Mouse (Mus musculus) C2C12 (cell line): Measurements from ENCODE around the gene Tmem253. TPM values are rescaled to one million over a fixed set of nuclear protein-coding genes. Genes with fewer than 3 reads are reported as not detected.

Experiments used
- H3K27me3 ChIP-seq: one replicate; pipeline ENCODE4 v1.6.1; 2011; ENCODE audit not compliant: control insufficient read depth, insufficient read depth, insufficient read length
- H3K36me3 ChIP-seq: one replicate; pipeline ENCODE4 v1.6.1; 2011; ENCODE audit not compliant: control insufficient read depth, insufficient read depth
- H3K4me3 ChIP-seq: one replicate; pipeline ENCODE4 v1.5.1; 2011; ENCODE audit warnings: mild to moderate bottlenecking, control low read depth; ENCODE audit not compliant: poor library complexity, insufficient read depth, severe bottlenecking
- H3K79me2 ChIP-seq: one replicate; pipeline ENCODE4 v1.6.1; 2011; ENCODE audit not compliant: control insufficient read depth, insufficient read depth
- H3K79me3 ChIP-seq: one replicate; pipeline ENCODE4 v1.6.1; 2011; ENCODE audit warnings: low read depth, control low read depth
- H3ac ChIP-seq: one replicate; pipeline ENCODE3; 2011; ENCODE audit warnings: low read depth; ENCODE audit not compliant: control insufficient read depth, insufficient read length
- CEBPB ChIP-seq: IDR thresholded peaks from one replicate; pipeline ENCODE4 v1.6.1; 2011; ENCODE audit warnings: low read depth, mild to moderate bottlenecking, control low read depth, moderate library complexity
- CTCF ChIP-seq: IDR thresholded peaks from one replicate; pipeline ENCODE4 v1.5.1; 2011; ENCODE audit not compliant: control insufficient read depth, insufficient read depth, insufficient read length
- FOSL1 ChIP-seq: IDR thresholded peaks from one replicate; pipeline ENCODE4 v1.8.0; 2011; ENCODE audit warnings: mild to moderate bottlenecking, low read length; ENCODE audit not compliant: poor library complexity, insufficient read depth, severe bottlenecking
- MAX ChIP-seq: IDR thresholded peaks from one replicate; pipeline ENCODE4 v1.6.1; 2011; ENCODE audit warnings: mild to moderate bottlenecking, control low read depth
- MYOD1 ChIP-seq: IDR thresholded peaks from one replicate; pipeline ENCODE4 v1.6.1; 2011; ENCODE audit warnings: low read depth; ENCODE audit not compliant: control insufficient read depth, insufficient read length
- MYOG ChIP-seq: IDR thresholded peaks from one replicate; pipeline ENCODE4 v1.6.1; 2011; ENCODE audit not compliant: control insufficient read depth, insufficient read length; ENCODE audit errors: extremely low read depth
- USF1 ChIP-seq: IDR thresholded peaks from one replicate; pipeline ENCODE4 v1.6.1; 2011; ENCODE audit warnings: low read depth, mild to moderate bottlenecking, control low read depth, moderate library complexity
- polyA plus RNA-seq: library from polyadenylated mRNA; unstranded; fragments of >200 nt; fragmentation: generic; extraction: Trizol; gene quantifications from one replicate; pipeline ENCODE4 v1.2.1, GENCODE M21; 2012; ENCODE audit warnings: missing spikeins

Tmem253 gene
- polyA plus RNA-seq, 1 experiment, result 0.46 TPM

- Histone ChIP-seq H3K4me3 (peak overlapping the region; percentile 40), H3K79me3 (peaks cover 6% of the 10 kb centered on the region), H3K27me3 (no peaks in the 10 kb centered on the region), H3ac (peak overlapping the region; percentile 18), H3K36me3 (no peaks in the 10 kb centered on the region), H3K79me2 (peaks cover 32% of the 10 kb centered on the region)
- TF ChIP-seq CEBPB (no peak), USF1 (no peak), CTCF (no peak), FOSL1 (no peak), MAX (no peak), MYOD1 (no peak), MYOG (no peak)
Observed at GRCm38 (mm10) chr14:52014271-52014760, 1.1 kb upstream of the Tmem253 start.

GRCm38 (mm10) chr14:52014761-52015311, 622 bp upstream of the Tmem253 start:
- TF ChIP-seq CEBPB (no peak), USF1 (no peak), MYOG (no peak), CTCF (no peak), MAX (no peak), FOSL1 (no peak), MYOD1 (no peak)
- peaks cover 34% of the 10 kb centered on the region for H3K79me2 ChIP-seq
- H3K36me3 ChIP-seq, result no peaks in the 10 kb centered on the region
- H3K4me3 ChIP-seq, result peak overlapping the region; percentile 40
- peak overlapping the region; percentile 50 for H3ac ChIP-seq
- peaks cover 6% of the 10 kb centered on the region for H3K79me3 ChIP-seq
- no peaks in the 10 kb centered on the region for H3K27me3 ChIP-seq

GRCm38 (mm10) chr14:52016625-52017405, 1.4 kb downstream of the Tmem253 start:
- peaks cover 34% of the 10 kb centered on the region for H3K79me2 ChIP-seq
- no peak overlapping the region for H3K4me3 ChIP-seq
- H3ac ChIP-seq, result no peak overlapping the region
- H3K79me3 ChIP-seq, result peaks cover 6% of the 10 kb centered on the region
- no peak for TF ChIP-seq MYOD1
- TF ChIP-seq MAX, result no peak
- TF ChIP-seq MYOG, result no peak
- no peak for TF ChIP-seq CEBPB
- no peak for TF ChIP-seq CTCF
- no peak for TF ChIP-seq USF1
- TF ChIP-seq FOSL1, result no peak
- H3K36me3 ChIP-seq, result no peaks in the 10 kb centered on the region
- H3K27me3 ChIP-seq, result no peaks in the 10 kb centered on the region

GRCm38 (mm10) chr14:52017662-52018061, 2.2 kb downstream of the Tmem253 start:
- peaks cover 6% of the 10 kb centered on the region for H3K79me3 ChIP-seq
- no peaks in the 10 kb centered on the region for H3K27me3 ChIP-seq
- TF ChIP-seq USF1, result no peak
- no peak for TF ChIP-seq MYOD1
- no peak for TF ChIP-seq MAX
- TF ChIP-seq CTCF, result no peak
- no peak for TF ChIP-seq FOSL1
- no peak for TF ChIP-seq CEBPB
- no peak for TF ChIP-seq MYOG
- peaks cover 34% of the 10 kb centered on the region for H3K79me2 ChIP-seq
- H3K4me3 ChIP-seq, result no peak overlapping the region
- H3ac ChIP-seq, result no peak overlapping the region
- H3K36me3 ChIP-seq, result no peaks in the 10 kb centered on the region

GRCm38 (mm10) chr14:52018248-52019050, 3.0 kb downstream of the Tmem253 start:
- TF ChIP-seq USF1 (no peak), CEBPB (no peak), MYOG (no peak)
- H3K4me3 ChIP-seq, result no peak overlapping the region

More at GRCm38 (mm10) chr14:52018248-52019050, 3.0 kb downstream of the Tmem253 start:
- Histone ChIP-seq H3K36me3 (no peaks in the 10 kb centered on the region), H3K79me3 (peaks cover 6% of the 10 kb centered on the region), H3K79me2 (peaks cover 34% of the 10 kb centered on the region), H3ac (no peak overlapping the region), H3K27me3 (no peaks in the 10 kb centered on the region)
